Mouse (Mus musculus) bone marrow, adult 2 months (tissue): ENCODE data around the gene Acta1.

Experiments
- CTCF ChIP-seq: fragments of 200-500 bp; IDR thresholded peaks from 2 replicates; pipeline ENCODE4 v1.5.1; 2011; ENCODE audit warnings: low read length, control low read depth; ENCODE audit not compliant: control insufficient read depth, insufficient read depth
- POLR2A ChIP-seq: fragments of 200-500 bp; IDR thresholded peaks from 2 replicates; pipeline ENCODE4 v1.6.1; 2011; ENCODE audit warnings: low read depth, mild to moderate bottlenecking, control low read depth, low read length, borderline replicate concordance; ENCODE audit not compliant: control insufficient read depth

DNA sequence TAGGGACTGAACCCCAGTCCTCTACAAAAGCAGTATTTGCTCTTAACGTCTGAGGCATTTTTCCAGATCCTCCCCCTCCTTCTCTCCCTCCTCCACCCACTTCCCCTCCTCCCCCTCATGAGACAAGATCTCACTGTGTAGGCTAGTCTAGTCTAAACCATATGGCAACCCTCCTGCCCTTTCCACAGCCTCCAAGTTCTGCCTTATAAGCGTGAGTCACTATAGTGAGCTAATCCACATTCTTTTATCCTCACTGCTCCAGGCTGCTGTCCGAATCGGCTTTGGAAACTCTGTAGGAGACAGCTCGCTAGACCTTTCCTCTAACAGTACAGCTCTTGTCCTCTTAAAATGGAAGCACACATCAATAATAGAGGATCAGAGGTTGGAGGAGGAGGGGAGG lies 27.6 kb downstream of the Acta1 start:
- no peak for TF ChIP-seq POLR2A
- TF ChIP-seq CTCF, result no peak
